Mouse (Mus musculus) erythroblast, embryonic 14.5 days (primary cell): ENCODE results near the gene Gm9945.

Source experiments
- GATA1 ChIP-seq: IDR thresholded peaks from 2 replicates; pipeline ENCODE4 v1.6.1; 2012; ENCODE audit warnings: low read length, inconsistent platforms, mixed read lengths
- TAL1 ChIP-seq: IDR thresholded peaks from 3 replicates; pipeline ENCODE4 v1.6.1; 2012; ENCODE audit warnings: low read length, inconsistent platforms, mixed read lengths

- TF ChIP-seq TAL1 (no peak), GATA1 (no peak)
Measured at GRCm38 (mm10) chr11:53479171-53479782, 689 bp upstream of the Gm9945 start.
